Mouse (Mus musculus): Measurements from ENCODE around the gene Agtpbp1.

Gene Agtpbp1

GRCm38 (mm10) chr13:59572549-59572948, 12.5 kb downstream of the Agtpbp1 start:
- no peak for DNase-seq (ENCODE audit: low read depth)

GRCm38 (mm10) chr13:59571107-59571506, 13.9 kb downstream of the Agtpbp1 start:
- DNase-seq (ENCODE audit: low read depth) = no peak

GRCm38 (mm10) chr13:59565945-59566520, 19.0 kb downstream of the Agtpbp1 start:
- DNase-seq (ENCODE audit: low read depth) = no peak

GRCm38 (mm10) chr13:59564923-59565322, 20.1 kb downstream of the Agtpbp1 start:
- no peak for DNase-seq (ENCODE audit: low read depth)

GRCm38 (mm10) chr13:59564505-59564904, 20.5 kb downstream of the Agtpbp1 start:
- no peak for DNase-seq (ENCODE audit: low read depth)

GRCm38 (mm10) chr13:59562471-59562870, 22.6 kb downstream of the Agtpbp1 start:
- peak; percentile 70 for DNase-seq (ENCODE audit: low read depth)

- DNase-seq (ENCODE audit: low read depth) = peak; percentile 94
These were observed 26.3 kb downstream of the Agtpbp1 start for GRCm38 (mm10) chr13:59558776-59559175.

- DNase-seq (ENCODE audit: low read depth) = peak; percentile 82
These were observed 27.6 kb downstream of the Agtpbp1 start for GRCm38 (mm10) chr13:59557185-59557985.

GRCm38 (mm10) chr13:59556670-59557069, 28.4 kb downstream of the Agtpbp1 start:
- peak; percentile 47 for DNase-seq (ENCODE audit: low read depth)

GRCm38 (mm10) chr13:59555613-59556192, 29.3 kb downstream of the Agtpbp1 start:
- no peak for DNase-seq (ENCODE audit: low read depth)

- no peak for DNase-seq (ENCODE audit: low read depth)
These were observed 30.1 kb downstream of the Agtpbp1 start for GRCm38 (mm10) chr13:59554772-59555505.

GRCm38 (mm10) chr13:59552751-59553150, 32.3 kb downstream of the Agtpbp1 start:
- peak; percentile 36 for DNase-seq (ENCODE audit: low read depth)

GRCm38 (mm10) chr13:59552286-59552685, 32.7 kb downstream of the Agtpbp1 start:
- no peak for DNase-seq (ENCODE audit: low read depth)

GRCm38 (mm10) chr13:59549318-59549798, 35.7 kb downstream of the Agtpbp1 start:
- no peak for DNase-seq (ENCODE audit: low read depth)

GRCm38 (mm10) chr13:59547716-59548115, 37.3 kb downstream of the Agtpbp1 start:
- DNase-seq (ENCODE audit: low read depth) = no peak

- peak; percentile 81 for DNase-seq (ENCODE audit: low read depth)
These were observed 37.9 kb downstream of the Agtpbp1 start for GRCm38 (mm10) chr13:59547091-59547490.

- DNase-seq (ENCODE audit: low read depth) = no peak
These were observed 42.6 kb downstream of the Agtpbp1 start for GRCm38 (mm10) chr13:59542411-59542810.

- no peak for DNase-seq (ENCODE audit: low read depth)
These were observed 45.0 kb downstream of the Agtpbp1 start for GRCm38 (mm10) chr13:59540030-59540429.

- no peak for DNase-seq (ENCODE audit: low read depth)
These were observed 46.4 kb downstream of the Agtpbp1 start for GRCm38 (mm10) chr13:59538661-59539060.

- DNase-seq (ENCODE audit: low read depth) = no peak
These were observed 48.4 kb downstream of the Agtpbp1 start for GRCm38 (mm10) chr13:59536631-59537030.

- no peak for DNase-seq (ENCODE audit: low read depth)
These were observed 49.3 kb downstream of the Agtpbp1 start for GRCm38 (mm10) chr13:59535746-59536145.

GRCm38 (mm10) chr13:59534301-59534700, 50.7 kb downstream of the Agtpbp1 start:
- no peak for DNase-seq (ENCODE audit: low read depth)
